Mouse (Mus musculus) thymus, adult 2 months (tissue): ENCODE data around the gene Ltbp1. TPM values are rescaled to one million over a fixed set of nuclear protein-coding genes. Genes with fewer than 3 reads are reported as not detected.

Experiments
- DNase-seq: peaks from one replicate; pipeline ENCODE4 v3.0.0; 2021
- H3K27ac ChIP-seq: fragments of 200-500 bp; 2 replicates; pipeline ENCODE4 v1.5.1; 2012; ENCODE audit warnings: low read length, control low read depth; ENCODE audit not compliant: control insufficient read depth, insufficient read depth
- H3K27me3 ChIP-seq: fragments of 200-500 bp; 2 replicates; pipeline ENCODE4 v1.6.1; 2012; ENCODE audit warnings: mild to moderate bottlenecking, low read length, moderate library complexity, mixed read lengths; ENCODE audit not compliant: control insufficient read depth, insufficient read depth
- H3K36me3 ChIP-seq: fragments of 200-500 bp; 2 replicates; pipeline ENCODE4 v1.6.1; 2012; ENCODE audit warnings: mild to moderate bottlenecking, low read length, moderate library complexity; ENCODE audit not compliant: control insufficient read depth, insufficient read depth
- H3K4me1 ChIP-seq: fragments of 200-500 bp; replicated peaks from 2 replicates; pipeline ENCODE4 v1.6.1; 2012; ENCODE audit warnings: low read length; ENCODE audit not compliant: control insufficient read depth, insufficient read depth
- H3K4me3 ChIP-seq: fragments of 200-500 bp; 2 replicates; pipeline ENCODE4 v1.5.1; 2012; ENCODE audit warnings: mild to moderate bottlenecking, low read length, control low read depth, moderate library complexity; ENCODE audit not compliant: control insufficient read depth, insufficient read depth
- CTCF ChIP-seq: fragments of 200-500 bp; IDR thresholded peaks from 2 replicates; pipeline ENCODE4 v1.5.1; 2012; ENCODE audit warnings: mild to moderate bottlenecking, control low read depth, low read length, moderate library complexity, borderline replicate concordance; ENCODE audit not compliant: control insufficient read depth, poor library complexity, insufficient read depth; ENCODE audit errors: extremely low read depth
- POLR2A ChIP-seq: fragments of 200-500 bp; IDR thresholded peaks from 2 replicates; pipeline ENCODE4 v1.6.1; 2012; ENCODE audit warnings: mild to moderate bottlenecking, low read length, control low read depth, moderate library complexity; ENCODE audit not compliant: control insufficient read depth, poor library complexity, insufficient read depth; ENCODE audit errors: extremely low read depth
- WGBS: fragments of 180-500 bp; shearing (Covaris S2); methylation state at CpG from one replicate; pipeline ENCODE4 v1.1.7; 2018; 5-methylcytosine and 5-hydroxymethylcytosine counted together
- polyA plus RNA-seq: library from polyadenylated mRNA; depleted of rRNA; stranded (reverse); fragments of >200 nt; gene quantifications from 2 replicates; pipeline ENCODE4 v1.2.3, GENCODE M21; 2012

The Ltbp1 gene
- polyA plus RNA-seq, 1 experiment, result 4.0 TPM

GRCm38 (mm10) chr17:75436095-75436494 lies 430.7 kb downstream of the Ltbp1 start:
- DNase-seq, result no peak
- TF ChIP-seq POLR2A (no peak), CTCF (no peak)
- Histone ChIP-seq H3K4me1 (no peaks in the 10 kb centered on the region; the same call in 1 of the 2 replicates), H3K36me3 (no peaks in the 10 kb centered on the region), H3K4me3 (no peak overlapping the region), H3K27me3 (no peaks in the 10 kb centered on the region), H3K27ac (no peak overlapping the region)
- WGBS, result 34% methylated on average over 8 of the region's 8 CpGs

DNA sequence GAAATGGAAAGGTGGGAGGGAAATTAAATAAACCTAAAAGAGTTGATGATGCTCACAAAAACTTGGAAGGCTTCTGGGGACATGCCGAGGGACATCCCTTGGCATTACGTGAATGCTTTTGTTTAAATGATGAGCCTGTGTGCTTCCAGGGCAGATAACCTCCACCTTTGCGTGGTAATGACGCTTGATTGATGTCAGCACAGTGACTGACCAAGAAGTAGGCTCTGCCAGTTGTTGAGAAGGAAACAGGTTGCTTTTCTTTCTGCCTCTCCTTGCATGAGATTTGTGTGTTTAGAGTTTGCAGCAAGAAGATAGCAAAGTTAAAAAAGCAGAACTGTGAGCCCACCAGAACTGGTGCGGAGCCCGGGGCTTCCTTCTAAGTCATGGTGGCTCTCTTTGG lies 431.5 kb downstream of the Ltbp1 start:
- Histone ChIP-seq H3K4me1 (no peaks in the 10 kb centered on the region; the same call in 1 of the 2 replicates), H3K27me3 (no peaks in the 10 kb centered on the region), H3K27ac (no peak overlapping the region), H3K4me3 (no peak overlapping the region), H3K36me3 (no peaks in the 10 kb centered on the region)
- WGBS, result 36% methylated on average over 6 of the region's 6 CpGs
- TF ChIP-seq CTCF (no peak), POLR2A (no peak)
- no peak for DNase-seq

GRCm38 (mm10) chr17:75437239-75437750 lies 431.9 kb downstream of the Ltbp1 start:
- Histone ChIP-seq H3K4me3 (no peak overlapping the region), H3K27me3 (no peaks in the 10 kb centered on the region), H3K4me1 (no peaks in the 10 kb centered on the region; the same call in 1 of the 2 replicates), H3K27ac (no peak overlapping the region), H3K36me3 (no peaks in the 10 kb centered on the region)
- WGBS, result 66% methylated on average over 11 of the region's 11 CpGs
- no peak for DNase-seq
- no peak for TF ChIP-seq POLR2A
- TF ChIP-seq CTCF, result no peak

DNA sequence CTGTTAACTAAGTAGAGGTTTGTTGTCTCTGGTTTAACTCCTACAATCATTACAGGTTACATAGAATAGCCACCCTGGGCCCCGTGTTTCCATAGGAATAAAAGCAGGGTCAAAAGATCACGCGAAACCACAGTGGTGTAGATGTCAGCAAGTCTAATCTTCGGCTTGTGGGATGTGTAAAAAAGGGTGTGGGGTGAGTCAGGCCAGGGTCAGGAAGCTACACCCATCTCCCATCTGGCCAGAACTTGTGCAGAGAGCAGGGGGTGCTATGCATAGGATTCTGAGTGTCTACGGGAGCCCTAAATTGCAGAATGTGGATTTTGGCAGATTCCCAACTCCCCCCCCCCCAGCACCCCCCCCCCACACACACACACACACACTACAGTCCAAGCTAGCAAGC lies 432.8 kb downstream of the Ltbp1 start:
- no peak overlapping the region for H3K27ac ChIP-seq
- H3K4me1 ChIP-seq, result no peaks in the 10 kb centered on the region; the same call in 1 of the 2 replicates
- DNase-seq, result no peak
- H3K4me3 ChIP-seq, result no peak overlapping the region
- whole genome bisulfite sequencing, result 50% methylated on average over 5 of the region's 5 CpGs
- H3K27me3 ChIP-seq, result no peaks in the 10 kb centered on the region
- TF ChIP-seq POLR2A (no peak), CTCF (no peak)
- H3K36me3 ChIP-seq, result no peaks in the 10 kb centered on the region

DNA sequence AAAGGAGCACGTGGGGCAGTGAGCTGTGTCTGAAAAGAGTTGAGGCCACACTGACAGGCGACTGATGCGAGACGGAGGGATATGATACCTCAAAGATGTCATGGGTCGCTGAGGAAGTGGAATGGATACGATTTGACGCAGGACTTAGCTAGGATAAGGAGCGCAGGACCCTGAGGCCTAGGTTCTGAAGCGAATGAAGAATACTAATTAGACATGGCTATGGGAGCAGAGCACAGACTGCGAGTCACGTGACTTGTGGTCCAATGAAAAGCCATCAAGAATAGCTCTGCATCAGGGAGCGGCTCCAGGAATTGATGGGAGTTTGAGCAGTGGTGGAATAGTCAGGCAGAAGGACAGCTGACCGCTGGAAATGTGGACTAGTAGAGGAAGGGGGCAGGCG lies 433.7 kb downstream of the Ltbp1 start:
- no peaks in the 10 kb centered on the region; the same call in 1 of the 2 replicates for H3K4me1 ChIP-seq
- no peak for DNase-seq
- TF ChIP-seq POLR2A (no peak), CTCF (no peak)
- H3K27ac ChIP-seq, result no peak overlapping the region
- no peaks in the 10 kb centered on the region for H3K36me3 ChIP-seq
- H3K27me3 ChIP-seq, result no peaks in the 10 kb centered on the region
- WGBS, result 94% methylated on average over 14 of the region's 14 CpGs
- H3K4me3 ChIP-seq, result no peak overlapping the region

DNA sequence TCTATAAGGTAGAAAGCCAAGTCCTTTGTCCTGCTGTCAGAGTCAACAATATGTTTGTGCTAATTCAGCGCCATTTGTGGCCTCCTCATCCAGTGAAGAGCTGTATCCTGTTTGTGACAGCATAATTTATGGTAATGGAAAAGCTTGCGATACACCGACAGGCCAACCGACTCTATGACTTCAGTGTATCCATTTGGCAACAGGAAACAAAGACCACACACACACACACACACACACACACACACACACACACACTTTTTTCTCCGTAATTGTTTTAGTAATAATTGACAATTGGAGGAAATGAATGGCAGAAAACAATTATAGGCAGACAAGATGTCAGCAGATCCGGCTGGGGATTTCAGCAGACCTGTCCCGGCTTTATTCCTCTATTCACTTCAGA lies 435.3 kb downstream of the Ltbp1 start:
- WGBS, result 62% methylated on average over 7 of the region's 7 CpGs
- H3K4me1 ChIP-seq, result no peaks in the 10 kb centered on the region; the same call in 1 of the 2 replicates
- TF ChIP-seq CTCF (no peak), POLR2A (no peak)
- H3K27ac ChIP-seq, result no peak overlapping the region
- no peaks in the 10 kb centered on the region for H3K36me3 ChIP-seq
- H3K27me3 ChIP-seq, result no peaks in the 10 kb centered on the region
- no peak for DNase-seq
- H3K4me3 ChIP-seq, result no peak overlapping the region

- Histone ChIP-seq H3K27ac (no peak overlapping the region), H3K27me3 (no peaks in the 10 kb centered on the region), H3K36me3 (no peaks in the 10 kb centered on the region), H3K4me1 (no peaks in the 10 kb centered on the region; the same call in 1 of the 2 replicates), H3K4me3 (no peak overlapping the region)
- no peak for DNase-seq
- no peak for TF ChIP-seq POLR2A
- TF ChIP-seq CTCF, result no peak
- WGBS, result 95% methylated on average over 5 of the region's 5 CpGs
Measured at GRCm38 (mm10) chr17:75441260-75441830, 436.0 kb downstream of the Ltbp1 start.
